Mouse (Mus musculus): ENCODE measurements around the gene Lhpp.

DNA sequence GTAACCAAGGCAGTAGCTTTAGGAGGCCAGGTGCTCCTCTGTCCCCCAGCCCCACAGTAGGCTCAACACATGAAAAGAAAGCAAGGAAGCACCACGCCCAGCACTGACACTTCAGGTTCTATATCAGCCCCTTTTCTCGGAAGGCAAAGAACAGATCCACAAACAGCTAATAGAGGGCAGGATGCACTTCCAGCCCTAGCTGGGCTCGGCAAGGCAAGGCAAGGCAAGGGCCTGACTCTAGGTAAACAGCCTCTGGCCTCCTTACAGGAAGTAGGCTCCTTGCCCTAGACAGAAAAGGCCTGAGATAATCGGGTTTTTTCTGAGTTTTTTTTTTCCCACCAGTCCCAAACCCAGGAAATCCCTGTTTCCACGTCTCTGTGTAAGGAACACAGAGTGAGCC is 79.3 kb downstream of the Lhpp start:
- no peak for TF ChIP-seq CTCF (IDR thresholded peaks at IDR 0.05; ENCODE audit: extremely low read depth, insufficient read length, insufficient replicate concordance, low read depth, low read length)
- no peak for TF ChIP-seq POLR2A (IDR thresholded peaks at IDR 0.05; ENCODE audit: low read depth, low read length)

Data from small intestine, adult 2 months (tissue).